Mouse (Mus musculus) ovary, postnatal 14 days (tissue): Measurements from ENCODE around the gene Pknox2.
A peak's percentile ranks its signal among the peaks of the same experiment; 100 is the strongest.

Experiments
- DNase-seq: peaks from one replicate; pipeline ENCODE4 v3.0.0; 2022; ENCODE audit warnings: low spot score

Pknox2 gene

DNA sequence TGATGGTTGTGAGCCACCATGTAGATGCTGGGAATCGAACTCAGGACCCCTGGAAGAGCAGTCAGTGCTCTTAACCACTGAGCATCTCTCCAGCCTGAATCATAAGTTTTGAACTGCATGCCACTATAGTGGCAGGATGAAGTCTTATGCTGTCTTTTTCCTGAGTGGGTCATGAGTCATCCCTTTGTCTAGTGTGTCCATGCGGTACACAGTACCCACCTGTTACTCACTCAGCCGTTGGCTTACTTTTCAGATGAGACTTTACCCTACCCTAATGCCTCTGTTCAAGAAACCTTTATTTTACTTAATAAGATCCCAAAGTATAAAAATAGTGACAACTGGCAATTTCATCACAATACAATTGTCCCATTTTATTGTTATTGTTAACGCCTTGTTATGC, 95.5 kb downstream of the Pknox2 start:
- no peak for DNase-seq

DNA sequence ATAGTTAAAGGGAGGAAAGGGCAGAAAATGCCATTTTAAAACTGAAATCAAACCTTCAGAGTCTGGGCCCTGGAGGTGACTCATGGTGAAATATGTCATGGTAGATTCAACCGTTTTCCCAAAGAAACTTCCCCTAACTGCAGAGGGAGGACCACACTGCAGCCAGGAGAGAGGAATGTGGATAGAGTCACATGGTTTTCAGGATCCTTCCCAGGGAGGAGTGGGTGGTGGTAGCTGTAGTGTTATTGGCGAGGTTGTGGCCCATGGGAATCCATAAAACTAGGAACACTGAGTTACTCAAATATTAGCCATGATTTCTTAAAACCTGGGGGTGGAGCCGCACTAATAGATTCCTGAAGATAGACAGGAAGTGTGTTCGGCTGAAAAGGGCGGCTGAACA, 99.7 kb downstream of the Pknox2 start:
- DNase-seq, result no peak

DNA sequence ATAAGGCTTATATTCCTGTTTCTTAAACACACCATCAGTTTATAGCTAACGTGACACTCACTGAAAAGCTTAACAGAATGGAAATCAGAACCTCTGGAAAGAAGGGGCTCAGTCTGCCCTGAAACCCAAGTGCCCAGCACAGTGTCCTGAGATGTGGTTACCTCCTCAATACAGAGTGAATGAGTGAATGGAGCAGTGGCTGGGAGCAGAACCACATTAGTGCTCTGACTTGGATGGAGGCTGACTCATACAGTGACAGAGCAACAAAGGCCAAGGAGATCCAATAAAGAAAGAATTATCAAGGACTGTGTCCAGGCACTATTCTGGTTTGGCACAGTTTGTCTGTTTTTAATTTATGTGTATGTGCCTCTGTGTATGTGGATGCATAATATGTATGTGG, 101.3 kb downstream of the Pknox2 start:
- no peak for DNase-seq

DNA sequence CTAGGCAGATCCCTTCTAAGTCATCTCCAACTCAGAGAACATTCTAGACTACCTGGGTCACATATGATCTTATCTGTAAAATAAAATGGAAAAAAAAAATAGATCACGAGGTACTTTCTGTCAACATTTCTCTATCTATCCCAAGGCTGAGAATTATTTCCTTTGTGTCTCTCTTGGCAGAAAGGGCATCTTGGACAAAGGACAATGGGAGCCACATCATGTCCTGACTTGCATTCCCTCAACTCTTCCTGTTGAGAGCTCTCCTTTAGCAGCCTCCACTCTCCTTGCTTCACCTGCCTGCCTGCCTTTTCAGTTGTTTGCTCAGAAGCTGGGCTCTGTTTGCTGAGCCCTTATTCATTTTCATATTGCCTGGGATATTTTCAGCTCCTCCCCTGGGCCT, 103.0 kb downstream of the Pknox2 start:
- DNase-seq, result no peak

DNA sequence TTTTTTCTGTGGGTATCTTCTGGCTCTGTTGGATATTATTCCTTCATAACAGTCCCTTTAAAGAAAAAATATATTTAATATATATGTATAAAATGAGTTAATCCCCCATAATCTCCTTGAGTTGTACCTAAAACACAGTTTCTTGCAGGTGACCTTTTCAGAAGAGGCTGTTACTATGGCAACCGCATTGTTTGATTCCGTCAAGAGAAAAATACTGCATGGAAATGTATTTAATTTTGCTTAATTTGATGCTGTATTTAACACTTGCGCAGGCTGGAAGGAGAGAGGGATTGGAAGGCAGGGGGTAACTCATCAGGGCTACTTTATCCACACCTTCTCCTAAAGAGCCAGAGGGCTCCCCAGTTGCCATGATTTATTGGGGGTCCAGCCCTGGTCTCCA, 108.3 kb downstream of the Pknox2 start:
- no peak for DNase-seq

DNA sequence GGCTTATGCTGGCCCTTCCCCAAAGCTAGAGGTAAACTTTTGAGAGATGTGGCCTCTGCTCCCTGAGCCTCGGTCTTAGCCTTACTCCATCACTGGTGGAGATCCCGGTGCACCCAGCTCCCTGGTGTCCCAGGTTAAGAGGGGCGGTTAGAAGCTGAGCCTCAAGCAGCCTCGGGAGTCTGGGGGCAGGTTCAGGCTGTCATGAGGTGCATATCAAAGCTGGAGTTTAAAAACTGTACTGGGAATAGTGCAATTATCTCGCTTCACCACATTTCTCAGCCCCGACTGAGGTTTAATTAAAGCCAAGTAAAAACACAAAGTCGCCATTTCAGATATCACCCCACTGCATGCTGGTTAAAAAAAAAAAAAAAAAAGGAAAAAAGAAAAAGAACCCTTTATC, 108.8 kb downstream of the Pknox2 start:
- DNase-seq, result no peak

DNA sequence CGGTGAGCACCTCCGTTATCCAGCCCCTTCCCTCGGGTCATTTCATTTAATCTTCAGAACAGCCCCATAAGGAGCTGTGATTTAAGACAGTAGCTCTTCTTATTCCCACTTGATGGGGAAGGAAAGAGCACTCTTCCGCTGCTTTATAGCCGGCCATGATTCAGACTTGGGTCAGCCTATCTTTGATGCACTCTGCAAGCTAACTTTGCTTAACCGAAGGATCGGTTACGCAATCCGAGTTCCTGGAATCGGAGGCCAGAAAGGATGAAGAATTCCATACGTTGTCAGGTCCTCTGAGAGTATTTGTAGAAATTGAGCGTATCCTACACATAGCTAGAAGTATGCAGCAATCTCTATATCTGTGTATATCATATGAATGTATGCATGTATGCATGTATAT, 109.8 kb downstream of the Pknox2 start:
- DNase-seq, result no peak

DNA sequence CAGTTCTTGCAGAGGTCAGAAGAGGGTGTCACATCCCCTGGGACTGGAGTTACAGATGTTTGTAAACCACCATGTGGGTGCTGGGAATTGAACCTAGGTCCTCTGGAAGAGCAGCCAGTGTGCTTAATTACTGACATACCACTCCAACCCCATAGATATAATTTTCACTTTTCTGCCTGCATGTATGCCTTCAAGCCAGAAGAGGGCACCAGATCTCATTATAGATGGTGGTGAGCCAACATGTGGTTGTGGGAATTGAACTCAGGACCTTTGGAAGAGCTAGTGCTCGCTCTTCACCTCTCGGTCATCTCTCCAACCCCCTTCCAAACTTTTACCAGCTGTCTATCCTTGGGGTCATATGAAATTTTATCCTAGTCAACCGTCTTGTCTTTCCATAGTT, 112.0 kb downstream of the Pknox2 start:
- no peak for DNase-seq

DNA sequence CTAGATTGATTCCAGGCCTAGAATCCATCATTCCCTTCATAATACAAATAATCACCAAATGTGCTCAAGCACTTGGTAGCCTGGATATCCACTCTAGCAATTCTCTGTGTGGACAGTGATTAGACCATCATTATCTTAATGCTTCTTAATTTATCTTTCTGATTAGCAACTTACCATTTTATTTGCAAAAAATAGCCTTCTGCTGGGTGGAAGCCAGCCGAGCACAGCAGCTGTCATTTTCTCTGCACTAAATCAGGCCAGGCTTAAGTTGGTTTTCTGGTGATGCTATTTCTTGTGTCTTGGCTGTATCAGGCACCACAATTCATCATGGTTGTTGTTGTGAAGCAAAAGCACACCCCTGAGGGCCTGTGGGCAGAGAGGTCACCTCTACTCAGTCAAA, 112.9 kb downstream of the Pknox2 start:
- no peak for DNase-seq

DNA sequence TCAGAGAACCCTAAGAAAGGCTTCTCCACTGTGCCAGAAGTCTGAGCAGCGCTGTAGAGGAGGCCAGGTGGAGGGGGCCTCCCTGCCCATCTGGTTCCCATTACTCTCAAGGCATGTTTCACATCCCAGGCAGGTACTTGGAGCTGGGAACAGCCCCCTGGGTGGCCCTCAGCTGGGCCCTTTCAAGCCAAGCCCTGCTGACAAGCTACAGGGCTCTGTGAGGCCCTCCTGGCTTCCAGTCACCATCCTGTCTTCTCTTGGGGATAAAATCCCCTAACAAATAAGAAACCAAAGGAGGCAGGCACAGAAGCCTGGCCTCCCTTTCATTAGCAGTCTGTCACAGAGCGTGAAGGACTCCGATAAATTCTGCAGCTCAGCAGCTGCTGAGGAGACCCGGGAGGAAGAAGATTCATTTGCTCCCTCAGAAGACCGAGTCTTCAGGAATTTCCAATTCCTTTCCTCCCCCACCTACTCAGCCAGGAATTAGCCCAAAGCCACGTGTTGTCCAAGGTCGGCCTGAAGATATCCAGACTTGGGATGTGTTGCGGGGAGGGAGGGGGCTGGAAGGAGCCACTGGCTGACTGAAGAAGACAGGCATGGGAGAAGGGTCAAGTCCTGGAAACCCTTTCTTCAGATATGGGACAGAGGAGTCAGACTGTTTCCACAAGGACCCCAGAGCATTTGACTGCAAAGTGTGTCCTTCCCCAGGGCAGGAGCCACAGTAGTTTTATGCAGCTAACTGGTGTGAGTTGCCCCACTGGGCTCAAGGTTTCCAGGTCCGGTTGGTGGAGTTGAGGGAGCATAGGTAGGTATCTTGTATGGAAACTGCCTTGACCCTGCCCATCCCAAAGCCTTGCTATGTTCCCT, 116.6 kb downstream of the Pknox2 start:
- peak; percentile 19 for DNase-seq

DNA sequence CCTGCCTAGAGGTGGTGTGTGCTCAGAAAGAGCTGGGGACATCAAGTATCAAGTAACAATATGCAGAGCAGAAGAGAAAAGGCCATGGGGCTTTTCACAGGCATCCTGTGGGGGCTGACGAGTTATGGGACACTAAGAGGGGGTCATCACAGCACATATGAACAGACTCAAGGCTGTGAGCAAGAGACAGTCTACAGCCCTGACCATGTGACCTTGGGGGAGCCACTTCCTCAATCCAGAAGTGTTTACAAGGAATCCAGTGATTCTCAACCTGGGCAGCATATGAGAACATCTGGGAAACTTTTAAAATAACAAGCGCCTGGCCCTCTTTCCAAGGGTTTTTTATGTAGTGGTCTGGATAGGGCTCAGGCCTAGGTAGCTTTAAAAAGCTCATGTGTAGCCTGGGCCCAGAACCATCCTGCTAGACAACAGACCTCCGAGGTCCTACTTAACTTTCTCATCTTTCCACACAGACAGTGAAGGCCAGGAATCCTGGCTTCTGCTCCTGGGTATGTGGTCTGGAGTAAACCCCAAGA, 117.3 kb downstream of the Pknox2 start:
- no peak for DNase-seq

DNA sequence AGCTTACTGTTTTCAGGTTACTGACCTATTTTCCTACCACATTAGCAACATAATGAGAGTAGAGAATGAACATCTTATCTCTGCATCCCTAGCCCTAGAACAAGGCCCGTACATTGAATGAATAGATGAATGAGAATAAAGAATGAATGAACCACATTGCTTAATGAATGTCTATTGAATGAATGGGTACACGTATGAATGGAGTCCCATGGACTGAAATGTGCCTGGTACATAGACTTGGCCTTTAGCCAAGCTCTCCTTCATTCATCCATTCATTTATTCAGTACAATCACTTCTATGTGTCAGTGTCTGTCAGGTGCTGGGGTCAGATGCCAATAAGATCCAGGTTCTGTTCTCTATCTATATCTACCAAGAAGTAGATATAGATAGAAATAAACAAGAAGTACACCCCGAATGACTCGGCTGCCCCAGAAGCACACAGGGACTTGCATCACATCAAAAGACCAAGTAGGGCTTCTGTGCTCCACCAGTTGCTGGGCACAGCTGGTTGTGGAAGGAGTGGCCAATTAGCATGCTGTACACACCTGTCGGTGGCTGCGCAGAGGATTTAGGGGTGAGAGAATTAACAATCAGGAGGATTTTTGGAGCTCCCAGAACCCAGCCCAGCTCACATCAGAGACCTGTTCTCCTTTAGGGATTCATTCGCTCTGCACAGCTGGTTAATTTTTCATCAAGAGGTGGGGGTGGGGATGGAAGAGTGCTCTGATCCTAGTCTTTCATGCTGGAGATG, 119.2 kb downstream of the Pknox2 start:
- no peak for DNase-seq

DNA sequence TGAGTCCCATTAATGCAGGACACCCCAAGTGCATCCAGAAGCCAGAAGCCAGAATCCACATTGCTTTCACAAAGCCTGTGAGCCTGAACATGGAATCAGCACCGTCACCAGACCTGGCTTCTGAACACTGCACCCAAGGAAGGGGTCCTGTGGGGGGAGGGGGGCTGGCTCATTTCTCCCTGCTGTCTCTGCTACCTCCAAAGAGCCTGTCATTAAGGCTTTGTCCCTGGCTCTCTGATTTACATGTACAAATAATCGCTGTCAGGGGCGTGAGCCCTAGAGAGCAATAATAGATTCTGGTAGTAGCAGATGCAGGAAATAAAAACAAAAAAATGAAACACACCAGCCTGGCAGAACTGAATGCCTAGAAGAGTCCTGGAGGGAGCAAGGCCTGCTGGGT, 121.3 kb downstream of the Pknox2 start:
- no peak for DNase-seq

DNA sequence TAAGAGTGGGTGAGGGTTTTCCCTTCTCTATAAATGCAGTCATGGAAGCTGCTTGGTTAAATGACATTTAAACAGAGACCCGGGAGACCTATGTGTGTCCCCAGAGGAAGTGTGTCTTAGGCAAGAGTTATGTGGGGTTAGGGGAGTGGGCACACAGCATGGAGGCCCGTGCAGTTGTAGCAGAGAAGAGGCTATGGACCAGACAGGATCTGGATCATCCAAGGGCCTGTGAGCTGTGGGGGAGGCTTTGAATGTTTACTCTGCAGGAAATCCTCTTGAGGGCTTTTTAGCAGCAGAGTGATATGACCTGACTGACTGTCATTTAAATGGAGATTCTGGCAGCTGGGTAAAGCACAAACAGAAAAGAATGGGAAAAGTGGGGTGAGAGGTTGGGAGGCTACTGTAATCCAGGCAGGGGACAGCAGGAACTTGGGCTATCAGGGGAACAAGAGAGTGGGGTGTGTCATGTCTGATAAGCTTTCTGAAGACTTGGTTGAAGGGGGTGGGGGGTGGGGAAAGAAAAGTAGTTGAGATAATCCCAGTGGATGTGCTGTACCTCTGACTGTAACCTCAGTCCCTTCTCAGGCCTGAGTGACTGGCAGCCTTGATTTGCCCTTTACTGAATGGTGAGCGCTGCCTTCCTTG, 125.5 kb downstream of the Pknox2 start:
- DNase-seq, result no peak

DNA sequence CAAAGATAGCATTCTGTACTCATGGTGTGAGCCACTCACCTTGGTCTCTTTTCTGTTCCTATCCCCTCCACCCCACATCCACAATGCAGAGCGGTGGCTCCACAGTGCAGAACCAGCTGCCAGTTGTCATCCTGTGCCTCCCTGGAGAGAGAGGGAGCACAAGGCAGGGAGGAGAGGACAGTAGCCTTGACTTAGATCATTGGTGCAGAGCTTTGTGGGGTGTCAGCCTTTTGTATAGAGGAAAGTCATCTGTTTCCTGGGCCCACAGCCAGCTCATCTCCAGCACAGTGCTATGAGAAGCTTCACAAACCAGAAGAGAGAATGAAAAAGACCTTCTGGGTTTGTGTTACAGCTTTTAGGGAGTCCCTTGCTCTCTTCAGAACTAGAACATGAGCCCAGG, 129.1 kb downstream of the Pknox2 start:
- no peak for DNase-seq

DNA sequence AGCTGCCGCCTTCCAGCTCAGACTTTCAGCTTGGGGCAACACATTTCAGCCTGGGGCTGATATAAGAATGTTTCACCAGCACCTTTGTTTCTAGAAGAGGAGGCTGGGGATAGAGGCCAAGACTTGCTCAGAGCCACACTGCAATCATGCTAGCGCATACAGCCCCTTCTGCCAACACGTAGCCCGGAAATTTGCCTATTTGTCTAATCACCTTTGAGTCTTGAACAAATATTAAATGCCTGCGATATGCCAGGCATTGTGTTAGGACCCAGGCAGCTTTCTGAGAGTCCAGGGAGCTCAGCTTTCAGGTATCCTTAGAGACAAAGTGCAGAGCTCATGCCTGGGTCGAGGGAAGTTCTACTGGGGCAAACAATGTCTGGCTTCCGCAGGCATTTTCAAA, 130.0 kb downstream of the Pknox2 start:
- no peak for DNase-seq

DNA sequence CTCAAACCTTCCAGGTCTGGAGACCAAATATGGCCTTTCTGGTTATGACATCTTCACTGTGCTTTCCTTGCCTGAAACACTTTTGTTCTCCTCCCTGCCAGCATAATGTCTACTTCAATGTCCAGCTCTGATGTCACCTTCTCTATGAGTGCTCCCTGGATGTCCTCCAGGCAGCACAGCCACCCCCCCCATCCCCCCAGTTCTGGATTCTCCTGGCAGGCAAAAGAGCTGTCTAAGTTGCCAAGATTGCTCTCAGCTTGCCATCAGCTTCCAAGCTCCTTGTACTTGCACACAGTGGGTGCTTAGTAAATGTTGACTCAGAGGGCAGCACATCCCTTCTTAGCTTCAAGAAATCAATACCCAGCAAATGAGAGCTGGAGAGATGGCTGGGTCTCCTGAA, 131.0 kb downstream of the Pknox2 start:
- DNase-seq, result no peak

DNA sequence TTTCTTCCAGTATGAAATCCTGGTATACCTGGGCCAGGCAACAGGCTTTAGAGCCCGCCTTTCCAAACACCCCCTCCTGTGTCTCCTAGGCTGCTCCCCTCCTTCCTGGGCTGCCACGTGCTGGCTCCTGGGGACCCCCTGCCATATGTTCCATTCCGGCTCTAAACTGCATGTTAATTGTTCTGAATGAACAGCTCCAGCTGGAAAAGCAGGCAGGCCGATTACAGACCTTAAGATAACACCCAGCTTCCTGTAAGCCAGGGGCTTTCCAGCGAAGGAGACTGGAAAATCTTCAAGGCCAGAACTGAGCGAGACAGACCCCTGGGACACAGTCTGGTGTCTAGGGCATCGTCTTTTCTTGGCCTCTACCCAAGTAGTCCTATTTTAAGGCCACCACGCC, 133.6 kb downstream of the Pknox2 start:
- DNase-seq, result no peak

DNA sequence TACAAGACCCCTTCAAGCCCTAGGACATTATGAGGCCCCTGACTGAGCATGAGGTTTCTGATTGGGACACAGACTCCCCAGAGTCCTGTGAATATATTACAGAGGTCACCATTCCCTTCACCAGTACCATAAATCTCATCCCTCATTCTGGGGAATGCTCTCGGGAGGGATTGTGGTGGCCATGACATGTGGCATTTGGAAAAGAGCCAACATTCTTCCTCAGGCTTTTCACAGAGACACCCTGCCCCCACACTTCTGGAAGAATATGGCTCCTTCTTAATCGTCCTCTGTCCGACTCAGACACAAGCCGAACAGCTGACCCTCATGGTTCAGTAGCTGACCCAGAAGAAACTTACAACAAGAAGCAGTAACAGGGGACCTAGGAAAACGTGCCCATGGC, 139.1 kb downstream of the Pknox2 start:
- DNase-seq, result no peak

DNA sequence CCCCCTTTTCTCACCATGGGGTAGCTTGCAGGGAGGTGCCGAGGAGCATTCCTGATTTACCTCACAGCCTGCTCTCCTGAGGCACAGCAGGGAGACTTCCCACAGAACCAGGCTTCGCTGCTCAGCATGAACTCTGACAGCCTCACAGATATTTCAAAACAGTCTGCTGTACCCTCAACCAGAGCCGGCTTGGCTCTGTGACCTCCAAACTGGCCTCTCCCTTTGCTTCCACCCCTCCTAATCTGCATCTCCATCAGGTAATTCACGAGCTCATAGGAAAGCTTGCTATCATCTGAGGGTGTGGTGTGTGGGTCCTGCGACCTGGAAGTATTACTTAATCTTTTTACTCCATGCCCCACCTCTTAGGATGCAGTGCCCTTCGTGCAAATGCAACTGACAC, 142.5 kb downstream of the Pknox2 start:
- no peak for DNase-seq

DNA sequence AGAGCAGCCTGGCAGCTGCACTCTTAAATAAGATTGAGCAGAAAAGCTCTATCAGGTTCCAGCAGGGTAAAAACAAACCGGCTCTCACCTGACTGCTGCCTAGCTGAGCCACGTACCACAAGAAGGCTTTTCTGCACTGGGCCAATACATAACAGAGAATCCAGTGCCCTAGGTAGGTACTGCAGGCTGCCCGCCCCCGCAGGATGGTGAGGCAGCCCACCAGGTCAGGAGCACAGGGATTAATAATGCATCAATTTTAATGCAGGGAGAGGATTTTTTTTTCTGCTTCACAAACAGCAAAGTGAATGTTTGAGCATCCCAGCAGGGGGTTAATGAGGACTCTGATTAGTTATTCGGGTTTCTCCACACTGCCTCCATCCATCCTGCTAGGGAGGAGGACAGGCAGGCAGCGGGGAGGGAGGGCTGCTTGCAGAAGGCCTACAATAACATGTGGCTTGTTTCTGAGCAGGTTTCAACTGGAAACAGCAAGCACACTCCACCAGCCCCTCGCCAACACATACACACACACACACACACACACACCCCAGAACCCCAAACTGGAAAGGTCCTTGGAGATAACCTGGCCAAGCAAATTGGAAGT, 145.2 kb downstream of the Pknox2 start:
- DNase-seq, result no peak

DNA sequence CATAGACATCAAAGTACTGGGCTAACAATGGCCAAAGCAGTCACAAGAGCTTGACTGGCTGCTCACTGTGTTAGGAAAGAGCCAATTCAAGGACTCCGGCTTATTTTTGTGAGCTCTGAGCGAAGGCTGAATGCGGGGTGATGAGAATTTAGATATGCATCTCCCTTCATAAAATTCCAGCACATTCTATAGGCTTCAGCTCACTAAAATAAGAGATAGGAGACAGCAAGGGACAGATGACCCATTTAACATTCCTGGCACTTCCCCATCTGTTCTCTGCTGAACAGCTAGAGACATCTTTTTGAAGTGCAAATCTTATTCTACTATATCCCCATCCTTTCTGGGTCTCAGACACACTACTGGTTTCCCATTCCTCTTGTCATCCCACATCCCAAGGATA, 147.8 kb downstream of the Pknox2 start:
- DNase-seq, result no peak
